Mouse (Mus musculus) stomach, embryonic 15.5 days (tissue): ENCODE results near the gene Gnptg. TPM values are rescaled to one million over a fixed set of nuclear protein-coding genes. Genes with fewer than 3 reads are reported as not detected.

ENCODE experiments used
- ATAC-seq: fragments of 200-750 bp; cut with Nextera tagmentation; 2 replicates; pipeline ENCODE4 v1.8.0; 2017; ENCODE audit warnings: low read depth, moderate number of reproducible peaks, moderate TSS enrichment; ENCODE audit not compliant: insufficient read depth, low FRiP score
- H3K27ac ChIP-seq: fragments of 300-500 bp; sonication (generic); 2 replicates; pipeline ENCODE4 v1.5.1; 2015; ENCODE audit warnings: mild to moderate bottlenecking, inconsistent platforms
- H3K27me3 ChIP-seq: fragments of 300-500 bp; sonication (generic); replicated peaks from 2 replicates; pipeline ENCODE4 v1.6.1; 2015; ENCODE audit warnings: inconsistent platforms
- H3K36me3 ChIP-seq: fragments of 300-500 bp; sonication (generic); 2 replicates; pipeline ENCODE4 v1.6.1; 2015; ENCODE audit warnings: inconsistent platforms
- H3K4me1 ChIP-seq: fragments of 300-500 bp; sonication (generic); 2 replicates; pipeline ENCODE4 v1.6.1; 2015; ENCODE audit warnings: inconsistent platforms
- H3K4me2 ChIP-seq: fragments of 300-500 bp; sonication (generic); 2 replicates; pipeline ENCODE4 v1.6.1; 2015; ENCODE audit warnings: mild to moderate bottlenecking, inconsistent platforms
- H3K4me3 ChIP-seq: fragments of 300-500 bp; sonication (generic); replicated peaks from 2 replicates; pipeline ENCODE4 v1.5.1; 2015; ENCODE audit warnings: inconsistent platforms
- H3K9ac ChIP-seq: fragments of 300-500 bp; sonication (generic); 2 replicates; pipeline ENCODE4 v1.6.1; 2015; ENCODE audit warnings: inconsistent platforms
- H3K9me3 ChIP-seq: fragments of 300-500 bp; sonication (generic); 2 replicates; pipeline ENCODE4 v1.6.1; 2016; ENCODE audit warnings: inconsistent platforms
- WGBS: fragments of 180-500 bp; shearing (Covaris S2); methylation state at CpG from one replicate; pipeline ENCODE4 v1.1.7; 2015; 5-methylcytosine and 5-hydroxymethylcytosine counted together
- polyA plus RNA-seq: library from polyadenylated mRNA; unstranded; fragments of >200 nt; fragmentation: Nextera tagmentation; extraction: Ambion mirVana; gene quantifications from 2 replicates; pipeline ENCODE4 v1.2.1, GENCODE M21; 2015

Gene Gnptg
- polyA plus RNA-seq, 1 experiment from 2014 or later: 41.9 TPM

DNA sequence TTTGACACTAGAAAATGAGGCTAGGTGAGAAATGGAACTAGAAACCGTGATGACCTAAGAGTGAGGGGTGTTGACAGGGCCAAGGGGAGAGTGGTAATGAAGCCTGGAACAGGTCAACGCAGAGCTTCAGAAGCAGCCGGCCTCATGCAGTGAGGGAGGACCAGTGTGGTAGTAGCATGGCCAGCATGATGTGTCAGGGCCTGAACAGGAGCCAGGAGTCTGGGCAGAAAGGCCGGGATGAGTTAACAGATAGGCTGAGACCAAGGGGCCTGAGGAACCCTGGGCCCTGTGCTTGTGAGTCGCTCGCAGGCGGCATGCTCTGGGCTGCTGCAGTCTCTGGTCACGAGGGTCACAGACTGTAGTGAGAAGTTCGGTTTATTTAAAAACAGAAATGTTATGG lies 21.0 kb downstream of the Gnptg start:
- Histone ChIP-seq H3K36me3 (peaks cover 25% of the 10 kb centered on the region), H3K4me2 (no peak overlapping the region), H3K27me3 (no peaks in the 10 kb centered on the region), H3K27ac (no peak overlapping the region), H3K9ac (no peak overlapping the region), H3K9me3 (no peaks in the 10 kb centered on the region), H3K4me1 (peaks cover 14% of the 10 kb centered on the region), H3K4me3 (no peak overlapping the region)
- 88% methylated on average over 9 of the region's 9 CpGs for WGBS
- no peak for ATAC-seq

DNA sequence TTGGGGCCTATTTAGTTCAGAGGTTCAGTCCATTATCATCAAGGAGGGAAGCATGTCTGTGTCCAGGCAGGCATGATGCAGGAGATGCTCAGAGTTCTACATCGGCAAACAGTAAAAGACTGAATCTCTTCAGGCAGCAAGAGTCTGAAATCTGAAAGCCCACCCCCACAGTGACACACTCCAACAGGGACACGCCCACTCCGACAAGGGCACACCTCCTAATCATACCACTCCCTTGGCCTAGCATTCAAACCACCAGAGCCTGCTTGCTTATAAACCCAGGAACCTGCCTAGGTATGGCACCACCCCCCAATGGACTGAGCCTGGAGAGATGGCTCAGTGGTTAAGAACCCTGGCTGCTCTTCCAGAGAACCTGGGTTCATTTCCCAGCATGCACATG lies 24.5 kb downstream of the Gnptg start:
- Histone ChIP-seq H3K27me3 (no peaks in the 10 kb centered on the region), H3K27ac (no peak overlapping the region), H3K4me3 (no peak overlapping the region), H3K4me1 (no peaks in the 10 kb centered on the region), H3K9me3 (no peaks in the 10 kb centered on the region), H3K9ac (no peak overlapping the region), H3K36me3 (peaks cover 41% of the 10 kb centered on the region), H3K4me2 (no peak overlapping the region)
- ATAC-seq: no peak
- 84% methylated on average over 3 of the region's 3 CpGs for WGBS

DNA sequence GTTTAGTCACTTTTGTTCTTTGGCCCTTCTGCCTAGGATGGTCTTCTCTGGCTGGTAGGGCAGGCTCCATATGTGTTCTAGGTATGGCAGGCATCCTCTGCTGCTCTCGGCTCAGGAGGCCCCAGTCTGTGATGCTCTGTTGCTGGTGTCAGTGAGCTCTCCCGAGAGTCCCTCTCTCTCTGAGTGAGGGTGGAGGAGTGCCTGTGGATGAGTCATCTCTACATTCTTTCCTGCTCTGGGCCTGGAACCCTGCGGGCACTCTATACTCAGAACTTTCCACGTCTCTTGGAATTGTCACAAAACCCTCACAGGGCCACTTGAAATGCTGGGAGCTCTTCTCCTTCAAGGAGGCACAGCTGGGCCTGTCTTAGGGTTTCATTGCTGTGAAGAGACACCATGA lies 28.2 kb downstream of the Gnptg start:
- H3K9me3 ChIP-seq: no peaks in the 10 kb centered on the region
- no peaks in the 10 kb centered on the region for H3K4me1 ChIP-seq
- no peak overlapping the region for H3K27ac ChIP-seq
- no peak overlapping the region for H3K4me2 ChIP-seq
- no peaks in the 10 kb centered on the region for H3K27me3 ChIP-seq
- H3K9ac ChIP-seq: no peak overlapping the region
- H3K4me3 ChIP-seq: no peak overlapping the region
- 80% methylated on average over 4 of the region's 4 CpGs for WGBS
- ATAC-seq: no peak
- H3K36me3 ChIP-seq: peaks cover 42% of the 10 kb centered on the region

- peaks cover 44% of the 10 kb centered on the region for H3K36me3 ChIP-seq
- 83% methylated on average over 15 of the region's 15 CpGs for WGBS
- H3K27ac ChIP-seq: no peak overlapping the region
- H3K4me1 ChIP-seq: no peaks in the 10 kb centered on the region
- H3K4me3 ChIP-seq: no peak overlapping the region
- H3K9me3 ChIP-seq: no peaks in the 10 kb centered on the region
- H3K27me3 ChIP-seq: no peaks in the 10 kb centered on the region
- ATAC-seq: no peak
- H3K9ac ChIP-seq: no peak overlapping the region
- no peak overlapping the region for H3K4me2 ChIP-seq
Observed at GRCm38 (mm10) chr17:25210680-25211466, 29.1 kb downstream of the Gnptg start.

GRCm38 (mm10) chr17:25210006-25210405 lies 29.9 kb downstream of the Gnptg start:
- Histone ChIP-seq H3K27me3 (no peaks in the 10 kb centered on the region), H3K4me1 (no peaks in the 10 kb centered on the region), H3K4me3 (no peak overlapping the region), H3K9ac (no peak overlapping the region), H3K4me2 (no peak overlapping the region), H3K9me3 (no peaks in the 10 kb centered on the region), H3K27ac (no peak overlapping the region), H3K36me3 (peaks cover 43% of the 10 kb centered on the region)
- WGBS: 78% methylated on average over 4 of the region's 4 CpGs
- ATAC-seq: no peak

- no peak overlapping the region for H3K4me2 ChIP-seq
- H3K9me3 ChIP-seq: no peaks in the 10 kb centered on the region
- no peak overlapping the region for H3K4me3 ChIP-seq
- H3K4me1 ChIP-seq: no peaks in the 10 kb centered on the region
- peaks cover 50% of the 10 kb centered on the region for H3K36me3 ChIP-seq
- H3K9ac ChIP-seq: no peak overlapping the region
- no peak overlapping the region for H3K27ac ChIP-seq
- H3K27me3 ChIP-seq: no peaks in the 10 kb centered on the region
- WGBS: 86% methylated on average over 4 of the region's 4 CpGs
- ATAC-seq: no peak
Observed at GRCm38 (mm10) chr17:25202401-25202800, 37.5 kb downstream of the Gnptg start.

GRCm38 (mm10) chr17:25189091-25189490 lies 50.8 kb downstream of the Gnptg start:
- peak overlapping the region; percentile 86 for H3K4me2 ChIP-seq
- peak overlapping the region; percentile 98 for H3K9ac ChIP-seq
- H3K4me3 ChIP-seq: peak overlapping the region; percentile 94
- H3K36me3 ChIP-seq: peaks cover under 1% of the 10 kb centered on the region; the same call in 1 of the 2 replicates
- H3K27me3 ChIP-seq: no peaks in the 10 kb centered on the region
- 4% methylated on average over 16 of the region's 16 CpGs for WGBS
- H3K9me3 ChIP-seq: no peaks in the 10 kb centered on the region
- peaks cover 26% of the 10 kb centered on the region for H3K4me1 ChIP-seq
- ATAC-seq: no peak
- no peak overlapping the region for H3K27ac ChIP-seq

- Histone ChIP-seq H3K27me3 (no peaks in the 10 kb centered on the region), H3K27ac (peak within 1 kb of the TSS; percentile 77), H3K4me3 (peak within 1 kb of the TSS; percentile 94), H3K4me1 (peaks cover 27% of the 10 kb centered on the region), H3K36me3 (no peaks in the 10 kb centered on the region), H3K9me3 (no peaks in the 10 kb centered on the region), H3K9ac (peak within 1 kb of the TSS; percentile 98), H3K4me2 (peak within 1 kb of the TSS; percentile 86)
- ATAC-seq: peak; percentile 24; the same call in 1 of the 2 replicates
- WGBS: under 1% methylated on average over 93 of the region's 104 CpGs
Observed at GRCm38 (mm10) chr17:25188150-25189031, 51.5 kb downstream of the Gnptg start, which contains the start of gene Unkl. Gene Unkl (plus strand): TSS chr17:25188397.

GRCm38 (mm10) chr17:25187784-25188149 lies 52.2 kb downstream of the Gnptg start:
- no peaks in the 10 kb centered on the region for H3K36me3 ChIP-seq
- H3K4me2 ChIP-seq: peak overlapping the region; percentile 86
- WGBS: 6% methylated on average over 11 of the region's 11 CpGs
- 0 out of 2 replicates have a peak overlapping the region, but pooled peaks have one; percentile 98 for H3K9ac ChIP-seq
- H3K4me1 ChIP-seq: peaks cover 29% of the 10 kb centered on the region
- peak overlapping the region; percentile 94 for H3K4me3 ChIP-seq
- no peaks in the 10 kb centered on the region for H3K27me3 ChIP-seq
- no peaks in the 10 kb centered on the region for H3K9me3 ChIP-seq
- ATAC-seq: no peak
- peak overlapping the region; percentile 77 for H3K27ac ChIP-seq

GRCm38 (mm10) chr17:25184961-25185360 lies 55.0 kb downstream of the Gnptg start:
- ATAC-seq: peak; percentile 13; the same call in 1 of the 2 replicates
- WGBS: 8% methylated on average over 17 of the region's 17 CpGs

DNA sequence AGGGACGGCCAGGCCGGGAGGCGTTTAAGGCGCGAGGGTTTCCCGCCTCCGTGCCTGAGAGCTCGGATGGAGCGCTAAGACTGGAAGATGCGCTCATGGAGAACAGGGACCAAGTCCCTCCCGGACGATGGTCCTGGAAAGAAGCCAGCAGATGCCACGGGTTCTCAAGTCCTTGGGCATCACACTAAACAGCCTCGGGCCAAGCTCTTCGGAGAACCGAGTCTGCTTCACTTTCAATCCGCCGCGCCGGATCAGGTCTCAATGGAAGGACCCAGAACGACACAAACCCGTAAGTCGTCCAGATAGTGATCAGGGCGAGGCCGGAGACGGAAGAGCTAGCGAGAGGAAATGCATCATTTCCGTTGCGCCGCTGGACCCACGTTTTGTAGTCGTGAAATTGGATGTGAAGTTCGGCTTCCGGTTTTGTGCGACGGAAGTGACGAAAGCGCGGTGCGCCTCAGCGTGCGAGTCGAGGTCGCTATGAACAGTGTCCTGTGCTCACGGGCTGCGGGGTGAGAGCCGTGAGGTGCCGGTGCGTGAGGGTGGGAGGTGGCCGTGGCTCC lies 55.7 kb downstream of the Gnptg start, which contains the start of gene BC003965:
Gene BC003965, plus strand, starts transcription at position 426 of the 563 bp plus-strand sequence.
- no peaks in the 10 kb centered on the region for H3K9me3 ChIP-seq
- H3K9ac ChIP-seq: peak within 1 kb of the TSS; percentile 92
- peak within 1 kb of the TSS; percentile 97 for H3K4me3 ChIP-seq
- under 1% methylated on average over 50 of the region's 50 CpGs for WGBS
- peak within 1 kb of the TSS; percentile 98 for H3K4me2 ChIP-seq
- H3K27me3 ChIP-seq: no peaks in the 10 kb centered on the region
- ATAC-seq: peak; percentile 86
- H3K4me1 ChIP-seq: peaks cover 24% of the 10 kb centered on the region; the same call in 1 of the 2 replicates
- H3K36me3 ChIP-seq: no peaks in the 10 kb centered on the region
- peak within 1 kb of the TSS; percentile 96 for H3K27ac ChIP-seq

More at GRCm38 (mm10) chr17:25184961-25185360, 55.0 kb downstream of the Gnptg start:
- H3K4me3 ChIP-seq: peak overlapping the region; percentile 97
- H3K27ac ChIP-seq: peak overlapping the region; percentile 67
- no peaks in the 10 kb centered on the region for H3K27me3 ChIP-seq
- no peaks in the 10 kb centered on the region for H3K9me3 ChIP-seq
- no peaks in the 10 kb centered on the region for H3K36me3 ChIP-seq
- peak overlapping the region; percentile 82 for H3K9ac ChIP-seq
- peaks cover 29% of the 10 kb centered on the region for H3K4me1 ChIP-seq
- H3K4me2 ChIP-seq: peak overlapping the region; percentile 98
